Mouse (Mus musculus): ENCODE measurements at regions not wholly inside any gene's neighbourhood (a gene's known extent, or its start where the extent isn't known, plus 50 kb on each side); places are given as distances from the start of the nearest gene placed in this dataset.

DNA sequence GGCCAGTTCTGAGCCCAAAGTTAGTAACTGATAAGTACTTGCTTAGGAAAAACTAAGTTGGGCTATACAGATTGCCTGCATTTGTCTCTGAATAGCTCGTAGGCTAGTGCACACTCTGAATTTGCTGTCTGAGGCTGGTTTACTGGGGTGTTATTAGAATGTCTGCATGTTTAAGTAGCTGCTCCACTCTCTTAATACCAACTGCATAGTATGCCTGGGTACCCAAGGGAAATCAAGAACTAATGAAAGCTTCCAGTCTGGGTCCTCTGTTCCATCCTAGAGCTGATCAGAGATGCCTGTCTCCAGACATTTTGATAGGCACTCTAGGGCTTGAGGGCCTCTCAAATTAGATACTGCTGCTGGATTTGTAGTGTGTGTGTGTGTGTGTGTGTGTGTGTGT, 537.6 kb downstream of the Bcl11a start:
- no peaks in the 10 kb centered on the region for H3K27me3 ChIP-seq (ENCODE audit: control insufficient read depth, insufficient read depth, low read length)
- H3K4me1 ChIP-seq (ENCODE audit: control insufficient read depth, insufficient read depth), result no peaks in the 10 kb centered on the region
- WGBS, result 73% methylated on average over 1 of the region's 1 CpGs
- no peak overlapping the region for H3K27ac ChIP-seq (ENCODE audit: low read depth)
- H3K36me3 ChIP-seq (replicated peaks; ENCODE audit: control insufficient read depth, insufficient read depth, low read length), result no peaks in the 10 kb centered on the region
- no peak overlapping the region for H3K9ac ChIP-seq (replicated peaks; ENCODE audit: low read depth, low read length)
- TF ChIP-seq CTCF (IDR thresholded peaks at IDR 0.05; ENCODE audit: low read depth), result no peak
- TF ChIP-seq EP300 (IDR thresholded peaks at IDR 0.05; ENCODE audit: low read depth), result no peak
- H3K4me2 ChIP-seq (ENCODE audit: low read depth, low read length), result no peak overlapping the region
- ATAC-seq (ENCODE audit: insufficient read depth, low read depth) (no peak), DNase-seq (ENCODE audit: low spot score) (no peak)
- no peak overlapping the region for H3K4me3 ChIP-seq (ENCODE audit: low read depth, low read length)
- no peaks in the 10 kb centered on the region for H3K9me3 ChIP-seq (replicated peaks; ENCODE audit: control insufficient read depth, low read length)

DNA sequence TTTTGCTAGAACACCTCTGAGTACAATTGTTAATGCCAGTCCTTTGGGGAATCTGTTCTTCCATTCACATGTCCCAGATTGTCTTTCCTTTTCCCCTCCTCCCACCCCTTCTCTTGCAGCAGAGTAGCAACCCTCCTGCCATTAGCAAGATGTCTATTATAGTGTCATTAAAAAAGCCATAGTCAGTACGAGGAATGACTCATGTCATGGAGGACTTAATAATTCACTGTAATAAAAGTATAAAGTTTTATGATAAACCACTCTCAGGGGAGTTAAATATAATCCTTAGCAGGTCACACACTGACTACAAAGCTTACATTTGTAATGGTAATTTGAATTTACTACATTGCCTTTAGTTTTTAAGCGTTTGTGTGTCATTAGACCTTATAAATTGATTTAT, 540.7 kb downstream of the Bcl11a start:
- H3K4me2 ChIP-seq (ENCODE audit: low read depth, low read length), result no peak overlapping the region
- H3K9ac ChIP-seq (replicated peaks; ENCODE audit: low read depth, low read length), result no peak overlapping the region
- no peaks in the 10 kb centered on the region for H3K27me3 ChIP-seq (ENCODE audit: control insufficient read depth, insufficient read depth, low read length)
- no peak for ATAC-seq (ENCODE audit: insufficient read depth, low read depth)
- no peaks in the 10 kb centered on the region for H3K4me1 ChIP-seq (ENCODE audit: control insufficient read depth, insufficient read depth)
- H3K36me3 ChIP-seq (replicated peaks; ENCODE audit: control insufficient read depth, insufficient read depth, low read length), result no peaks in the 10 kb centered on the region
- no peak for TF ChIP-seq CTCF (IDR thresholded peaks at IDR 0.05; ENCODE audit: low read depth)
- TF ChIP-seq EP300 (IDR thresholded peaks at IDR 0.05; ENCODE audit: low read depth), result no peak
- no peaks in the 10 kb centered on the region for H3K9me3 ChIP-seq (replicated peaks; ENCODE audit: control insufficient read depth, low read length)
- H3K4me3 ChIP-seq (ENCODE audit: low read depth, low read length), result no peak overlapping the region
- no peak for DNase-seq (ENCODE audit: low spot score)
- H3K27ac ChIP-seq (ENCODE audit: low read depth), result no peak overlapping the region
- WGBS, result 62% methylated on average over 2 of the region's 2 CpGs

DNA sequence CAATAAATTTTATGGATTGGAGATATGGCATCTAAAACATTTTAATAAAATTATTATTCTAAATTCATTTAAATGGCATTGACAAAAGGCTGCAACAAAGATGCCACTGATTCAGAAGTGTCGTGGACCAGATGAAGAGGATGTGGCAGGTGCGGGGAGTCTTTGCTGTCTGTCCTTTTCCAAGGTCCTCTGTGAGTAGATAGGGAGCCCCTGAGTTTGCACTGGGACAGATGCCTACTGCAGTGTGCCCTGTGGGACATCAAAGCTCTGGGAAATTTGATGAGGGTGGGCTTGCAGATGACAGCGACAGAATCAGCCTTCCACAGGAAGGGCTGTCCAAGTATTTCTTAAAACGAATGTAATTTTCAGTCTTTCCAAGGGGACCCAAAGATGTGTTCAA, 541.2 kb downstream of the Bcl11a start:
- WGBS, result 65% methylated on average over 4 of the region's 4 CpGs
- no peak for DNase-seq (ENCODE audit: low spot score)
- Histone ChIP-seq H3K4me1 (ENCODE audit: control insufficient read depth, insufficient read depth) (no peaks in the 10 kb centered on the region), H3K4me2 (ENCODE audit: low read depth, low read length) (no peak overlapping the region), H3K27me3 (ENCODE audit: control insufficient read depth, insufficient read depth, low read length) (no peaks in the 10 kb centered on the region), H3K4me3 (ENCODE audit: low read depth, low read length) (no peak overlapping the region), H3K36me3 (replicated peaks; ENCODE audit: control insufficient read depth, insufficient read depth, low read length) (no peaks in the 10 kb centered on the region), H3K27ac (ENCODE audit: low read depth) (no peak overlapping the region), H3K9ac (replicated peaks; ENCODE audit: low read depth, low read length) (no peak overlapping the region), H3K9me3 (replicated peaks; ENCODE audit: control insufficient read depth, low read length) (no peaks in the 10 kb centered on the region)
- TF ChIP-seq CTCF (IDR thresholded peaks at IDR 0.05; ENCODE audit: low read depth) (no peak), EP300 (IDR thresholded peaks at IDR 0.05; ENCODE audit: low read depth) (no peak)
- no peak for ATAC-seq (ENCODE audit: insufficient read depth, low read depth)

GRCm38 (mm10) chr11:24628619-24629018, 550.8 kb downstream of the Bcl11a start:
- no peaks in the 10 kb centered on the region for H3K9me3 ChIP-seq (replicated peaks; ENCODE audit: control insufficient read depth, low read length)
- no peaks in the 10 kb centered on the region for H3K36me3 ChIP-seq (replicated peaks; ENCODE audit: control insufficient read depth, insufficient read depth, low read length)
- H3K4me3 ChIP-seq (ENCODE audit: low read depth, low read length), result no peak overlapping the region
- TF ChIP-seq EP300 (IDR thresholded peaks at IDR 0.05; ENCODE audit: low read depth) (no peak), CTCF (IDR thresholded peaks at IDR 0.05; ENCODE audit: low read depth) (no peak)
- H3K4me1 ChIP-seq (ENCODE audit: control insufficient read depth, insufficient read depth), result no peaks in the 10 kb centered on the region
- no peak overlapping the region for H3K27ac ChIP-seq (ENCODE audit: low read depth)
- H3K4me2 ChIP-seq (ENCODE audit: low read depth, low read length), result no peak overlapping the region
- DNase-seq (ENCODE audit: low spot score) (no peak), ATAC-seq (ENCODE audit: insufficient read depth, low read depth) (peak; percentile 47; the same call in 1 of the 2 replicates)
- WGBS, result 60% methylated on average over 5 of the region's 5 CpGs
- H3K9ac ChIP-seq (replicated peaks; ENCODE audit: low read depth, low read length), result no peak overlapping the region
- no peaks in the 10 kb centered on the region for H3K27me3 ChIP-seq (ENCODE audit: control insufficient read depth, insufficient read depth, low read length)

DNA sequence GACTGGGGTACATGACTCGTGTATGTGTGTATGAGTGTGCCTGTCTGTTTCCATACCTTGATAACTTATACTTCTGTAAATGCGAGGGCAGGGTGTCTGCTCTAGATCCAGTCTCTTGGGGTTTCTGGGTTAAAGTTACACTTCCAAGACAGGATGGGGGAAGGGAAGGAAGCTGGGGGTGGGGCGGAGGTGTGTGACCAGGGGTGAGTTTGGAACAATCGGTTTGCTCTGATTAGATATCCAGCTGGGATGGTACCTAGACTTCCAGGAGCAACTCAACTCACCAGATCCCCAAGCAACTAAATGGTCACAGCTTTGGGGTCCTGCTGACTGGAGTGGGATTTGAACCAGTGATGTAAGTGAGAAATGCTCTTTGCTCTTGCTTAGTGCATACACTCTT, 551.6 kb downstream of the Bcl11a start:
- TF ChIP-seq EP300 (IDR thresholded peaks at IDR 0.05; ENCODE audit: low read depth) (no peak), CTCF (IDR thresholded peaks at IDR 0.05; ENCODE audit: low read depth) (no peak)
- no peaks in the 10 kb centered on the region for H3K27me3 ChIP-seq (ENCODE audit: control insufficient read depth, insufficient read depth, low read length)
- no peak for DNase-seq (ENCODE audit: low spot score)
- H3K9ac ChIP-seq (replicated peaks; ENCODE audit: low read depth, low read length), result no peak overlapping the region
- H3K4me3 ChIP-seq (ENCODE audit: low read depth, low read length), result no peak overlapping the region
- no peak for ATAC-seq (ENCODE audit: insufficient read depth, low read depth)
- no peaks in the 10 kb centered on the region for H3K36me3 ChIP-seq (replicated peaks; ENCODE audit: control insufficient read depth, insufficient read depth, low read length)
- no peak overlapping the region for H3K27ac ChIP-seq (ENCODE audit: low read depth)
- H3K9me3 ChIP-seq (replicated peaks; ENCODE audit: control insufficient read depth, low read length), result no peaks in the 10 kb centered on the region
- no peak overlapping the region for H3K4me2 ChIP-seq (ENCODE audit: low read depth, low read length)
- WGBS, result 52% methylated on average over 4 of the region's 4 CpGs
- no peaks in the 10 kb centered on the region for H3K4me1 ChIP-seq (ENCODE audit: control insufficient read depth, insufficient read depth)

- TF ChIP-seq CTCF (IDR thresholded peaks at IDR 0.05; ENCODE audit: low read depth), result no peak
- TF ChIP-seq EP300 (IDR thresholded peaks at IDR 0.05; ENCODE audit: low read depth), result no peak
- Histone ChIP-seq H3K4me1 (ENCODE audit: control insufficient read depth, insufficient read depth) (no peaks in the 10 kb centered on the region), H3K9me3 (replicated peaks; ENCODE audit: control insufficient read depth, low read length) (no peaks in the 10 kb centered on the region), H3K27ac (ENCODE audit: low read depth) (no peak overlapping the region), H3K27me3 (ENCODE audit: control insufficient read depth, insufficient read depth, low read length) (no peaks in the 10 kb centered on the region), H3K36me3 (replicated peaks; ENCODE audit: control insufficient read depth, insufficient read depth, low read length) (no peaks in the 10 kb centered on the region), H3K4me2 (ENCODE audit: low read depth, low read length) (no peak overlapping the region), H3K9ac (replicated peaks; ENCODE audit: low read depth, low read length) (no peak overlapping the region), H3K4me3 (ENCODE audit: low read depth, low read length) (no peak overlapping the region)
- no peak for DNase-seq (ENCODE audit: low spot score)
- no peak for ATAC-seq (ENCODE audit: insufficient read depth, low read depth)
- WGBS, result 69% methylated on average over 1 of the region's 1 CpGs
These were observed 552.6 kb downstream of the Bcl11a start for GRCm38 (mm10) chr11:24630403-24630900.
